ENCODE assay signal across 23 mouse cellular contexts in genomic region chr13:84752491-84752820, GRCm38 (mm10).
DNase-seq lines count a peak whose midpoint lies in the region; ATAC-seq and TF ChIP-seq lines count a peak whose summit lies in the region.
"Had no signal": no experiment of that assay in that cellular context is flagged by ENCODE, and none has a peak within 500 bp of the region (broad histone marks: within the 10 kb centered on the region; RNA-seq: fewer than 3 reads in every experiment).

No protein-coding gene starts in this region.

- no peaks in the 10 kb centered on the region for H3K27me3 ChIP-seq in midbrain, embryonic 11.5 days (ENCODE audit: control insufficient read depth, insufficient read depth, low read length)
- no peaks in the 10 kb centered on the region for H3K27me3 ChIP-seq in midbrain, embryonic 15.5 days (replicated peaks)
- peaks cover 36% of the 10 kb centered on the region for H3K27me3 ChIP-seq in forebrain, embryonic 10.5 days (ENCODE audit: poor library complexity, severe bottlenecking)
- no peaks in the 10 kb centered on the region for H3K27me3 ChIP-seq in forebrain, postnatal 0 days (ENCODE audit: insufficient read depth, low read length)
- no peaks in the 10 kb centered on the region for H3K27me3 ChIP-seq in heart, embryonic 11.5 days (ENCODE audit: control insufficient read depth, insufficient read depth, low read length)
- H3K27me3 ChIP-seq: limb, embryonic 15.5 days; liver, embryonic 15.5 days had no signal

- no peak overlapping the region for H3K4me3 ChIP-seq in midbrain, embryonic 11.5 days (ENCODE audit: low read depth, low read length)
- H3K4me3 ChIP-seq in midbrain, embryonic 15.5 days = no peak overlapping the region
- H3K4me3 ChIP-seq in forebrain, embryonic 10.5 days = no peak overlapping the region
- H3K4me3 ChIP-seq in forebrain, postnatal 0 days (ENCODE audit: low read depth, low read length) = no peak overlapping the region
- no peak overlapping the region for H3K4me3 ChIP-seq in heart, embryonic 11.5 days (ENCODE audit: low read depth, low read length)
- H3K4me3 ChIP-seq: erythroblast, embryonic 14.5 days; heart, embryonic 13.5 days; limb, embryonic 15.5 days; liver, embryonic 15.5 days had no signal

- no peaks in the 10 kb centered on the region for H3K4me1 ChIP-seq in midbrain, embryonic 11.5 days (ENCODE audit: control insufficient read depth, insufficient read depth, low read length)
- H3K4me1 ChIP-seq in midbrain, embryonic 15.5 days = no peaks in the 10 kb centered on the region
- peaks cover 85% of the 10 kb centered on the region for H3K4me1 ChIP-seq in forebrain, embryonic 10.5 days
- H3K4me1 ChIP-seq in forebrain, postnatal 0 days (ENCODE audit: insufficient read depth) = peaks cover 20% of the 10 kb centered on the region
- no peaks in the 10 kb centered on the region for H3K4me1 ChIP-seq in heart, embryonic 11.5 days (ENCODE audit: control insufficient read depth, insufficient read depth, low read length)
- H3K4me1 ChIP-seq: heart, embryonic 13.5 days; limb, embryonic 15.5 days; liver, embryonic 15.5 days had no signal

- H3K9ac ChIP-seq in midbrain, embryonic 11.5 days (ENCODE audit: low read length) = no peak overlapping the region
- H3K9ac ChIP-seq in midbrain, embryonic 15.5 days = no peak overlapping the region
- no peak overlapping the region for H3K9ac ChIP-seq in forebrain, postnatal 0 days
- H3K9ac ChIP-seq in heart, embryonic 11.5 days (ENCODE audit: low read depth, low read length) = no peak overlapping the region
- H3K9ac ChIP-seq: heart, embryonic 13.5 days; limb, embryonic 15.5 days; liver, embryonic 15.5 days had no signal

- peak; percentile 36 for DNase-seq in cerebellum, adult 9-10 months
- DNase-seq in midbrain, embryonic 11.5 days (ENCODE audit: low spot score, missing footprints) = no peak
- DNase-seq in forebrain, embryonic 10.5 days (ENCODE audit: extremely low spot score, low spot score) = no peak
- DNase-seq in forebrain, postnatal 0 days = peak; percentile 68
- DNase-seq in right cerebral cortex, adult 18-20 months = no peak
- DNase-seq: adrenal gland, postnatal 14 days; gastrocnemius, postnatal 10 days; heart, adult 11 months; heart, postnatal 36 days; kidney, adult 11 months; layer of hippocampus, postnatal 36 days; thymus, postnatal 4 days had no signal

- no peak for ATAC-seq in cerebellum, adult (ENCODE audit: insufficient number of reproducible peaks, low FRiP score, low TSS enrichment)
- ATAC-seq in midbrain, embryonic 11.5 days (ENCODE audit: low FRiP score) = peak; percentile 55; the same call in 1 of the 2 replicates
- ATAC-seq in midbrain, embryonic 15.5 days (replicated peaks) = no peak
- peak; percentile 33; the same call in 1 of the 2 replicates for ATAC-seq in forebrain, postnatal 0 days
- ATAC-seq in heart, embryonic 11.5 days (replicated peaks; ENCODE audit: insufficient number of reproducible peaks, low FRiP score, low TSS enrichment) = no peak
- ATAC-seq: CD4-positive, CD25-positive, alpha-beta regulatory T cell, adult 4 months; hindbrain, postnatal 0 days had no signal

- H3K4me2 ChIP-seq in midbrain, embryonic 11.5 days = no peak overlapping the region
- H3K4me2 ChIP-seq in midbrain, embryonic 15.5 days = no peak overlapping the region
- H3K4me2 ChIP-seq in forebrain, postnatal 0 days (ENCODE audit: low read depth) = no peak overlapping the region
- no peak overlapping the region for H3K4me2 ChIP-seq in heart, embryonic 11.5 days
- H3K4me2 ChIP-seq: heart, embryonic 13.5 days; limb, embryonic 15.5 days; liver, embryonic 15.5 days had no signal

- no peaks in the 10 kb centered on the region for H3K36me3 ChIP-seq in midbrain, embryonic 11.5 days (ENCODE audit: control insufficient read depth, insufficient read depth, low read length)
- H3K36me3 ChIP-seq in midbrain, embryonic 15.5 days (replicated peaks) = no peaks in the 10 kb centered on the region
- no peaks in the 10 kb centered on the region for H3K36me3 ChIP-seq in forebrain, embryonic 10.5 days (replicated peaks)
- no peaks in the 10 kb centered on the region for H3K36me3 ChIP-seq in forebrain, postnatal 0 days (ENCODE audit: insufficient read depth)
- no peaks in the 10 kb centered on the region for H3K36me3 ChIP-seq in heart, embryonic 11.5 days (ENCODE audit: control insufficient read depth, insufficient read depth, low read length)
- H3K36me3 ChIP-seq: G1E; heart, embryonic 13.5 days; limb, embryonic 15.5 days; liver, embryonic 15.5 days had no signal

- 56% methylated on average over 4 of the region's 4 CpGs for WGBS in midbrain, embryonic 11.5 days
- WGBS in midbrain, embryonic 15.5 days = 65% methylated on average over 4 of the region's 4 CpGs
- 42% methylated on average over 4 of the region's 4 CpGs for WGBS in forebrain, embryonic 10.5 days
- WGBS in forebrain, postnatal 0 days = 27% methylated on average over 4 of the region's 4 CpGs
- WGBS in heart, embryonic 11.5 days (ENCODE audit: insufficient replicate concordance) = 72% methylated on average over 4 of the region's 4 CpGs

- TF ChIP-seq CTCF in forebrain, postnatal 0 days (IDR thresholded peaks at IDR 0.05; ENCODE audit: low read depth) = no peak

- no peak overlapping the region for H3K27ac ChIP-seq in midbrain, embryonic 11.5 days (ENCODE audit: low read depth, low read length)
- H3K27ac ChIP-seq in midbrain, embryonic 15.5 days = no peak overlapping the region
- peak overlapping the region; percentile 85 for H3K27ac ChIP-seq in forebrain, embryonic 10.5 days
- peak overlapping the region; percentile 88 for H3K27ac ChIP-seq in forebrain, postnatal 0 days (ENCODE audit: low read depth, low read length)
- H3K27ac ChIP-seq in heart, embryonic 11.5 days (ENCODE audit: low read depth, low read length) = no peak overlapping the region
- H3K27ac ChIP-seq: heart, embryonic 13.5 days; hindbrain, postnatal 0 days; limb, embryonic 15.5 days; liver, embryonic 15.5 days; macrophage had no signal

- no peaks in the 10 kb centered on the region for H3K9me3 ChIP-seq in midbrain, embryonic 11.5 days (ENCODE audit: control insufficient read depth, low read length)
- H3K9me3 ChIP-seq in midbrain, embryonic 15.5 days = no peaks in the 10 kb centered on the region
- no peaks in the 10 kb centered on the region for H3K9me3 ChIP-seq in forebrain, embryonic 10.5 days
- H3K9me3 ChIP-seq in forebrain, postnatal 0 days (ENCODE audit: low read length) = no peaks in the 10 kb centered on the region
- no peaks in the 10 kb centered on the region for H3K9me3 ChIP-seq in heart, embryonic 11.5 days (replicated peaks; ENCODE audit: control insufficient read depth, low read length)
- H3K9me3 ChIP-seq: G1E; heart, embryonic 13.5 days; limb, embryonic 15.5 days; liver, embryonic 15.5 days had no signal

Comparison
In these comparisons a context has a peak if more than half of its experiments do, and no peak if none do; other contexts are left out.
1. DNase-seq: peak in cerebellum, adult 9-10 months (single experiment) and forebrain, postnatal 0 days (single experiment); none in midbrain, embryonic 11.5 days (single experiment), forebrain, embryonic 10.5 days (single experiment) and right cerebral cortex, adult 18-20 months (single experiment).
2. ATAC-seq: peak in midbrain, embryonic 11.5 days (single experiment) and forebrain, postnatal 0 days (single experiment); none in cerebellum, adult (single experiment), midbrain, embryonic 15.5 days (single experiment) and heart, embryonic 11.5 days (single experiment).
3. H3K27ac ChIP-seq: peak in forebrain, embryonic 10.5 days (single experiment) and forebrain, postnatal 0 days (single experiment); none in midbrain, embryonic 11.5 days (single experiment), midbrain, embryonic 15.5 days (single experiment) and heart, embryonic 11.5 days (single experiment).